Mouse (Mus musculus): ENCODE data around the gene Sptssb. TPM values are rescaled to one million over a fixed set of nuclear protein-coding genes. Genes with fewer than 3 reads are reported as not detected.

Gene Sptssb
- total and polyA plus RNA-seq, 3 experiments: not detected

- Histone ChIP-seq H3K27ac (ENCODE audit: insufficient read depth, low read depth) (no peak overlapping the region), H3K4me3 (replicated peaks in 1 of 3; ENCODE audit: low read depth in 2 of 3, low read length in 2 of 3, poor library complexity in 1 of 3) (no peak overlapping the region), H3K4me2 (ENCODE audit: insufficient read depth, low read depth, poor library complexity, severe bottlenecking) (no peak overlapping the region), H3K27me3 (replicated peaks) (no peaks in the 10 kb centered on the region), H3K4me1 (ENCODE audit: control insufficient read depth in 1 of 2, insufficient read depth in 2 of 2) (peaks cover 0 to 6% of the 10 kb centered on the region in 2 experiments; a peak in 2 of 4 replicates), H3K36me3 (replicated peaks in 1 of 2; ENCODE audit: control insufficient read depth in 1 of 2, insufficient read depth in 1 of 2, low read length in 1 of 2) (no peaks in the 10 kb centered on the region), H3K9me3 (replicated peaks; ENCODE audit: low read length) (no peaks in the 10 kb centered on the region), H3K79me2 (replicated peaks; ENCODE audit: control insufficient read depth, extremely low read depth, insufficient read depth, poor library complexity, severe bottlenecking) (no peaks in the 10 kb centered on the region), H3K9ac (ENCODE audit: insufficient read depth, low read depth) (no peak overlapping the region)
- no peak for DNase-seq (ENCODE audit: extremely low read depth)
- in situ Hi-C loops (cut with MboI; ENCODE audit: low pct_ligation_motif_present, low pct_unique_long_range_greater_than_20kb, low sequenced_read_pairs) (no loop called here), dilution Hi-C loops (cut with MboI; ENCODE audit: extremely low pct_ligation_motif_present, extremely low pct_unique_long_range_greater_than_20kb, low sequenced_read_pairs) (no loop called here)
- TF ChIP-seq EP300 (IDR thresholded peaks at IDR 0.05; ENCODE audit: low read length) (no peak), MAX (IDR thresholded peaks at IDR 0.05; ENCODE audit: low read length) (no peak)
Measured at GRCm38 (mm10) chr3:69871174-69871573, 11.4 kb upstream of the Sptssb start.

DNA sequence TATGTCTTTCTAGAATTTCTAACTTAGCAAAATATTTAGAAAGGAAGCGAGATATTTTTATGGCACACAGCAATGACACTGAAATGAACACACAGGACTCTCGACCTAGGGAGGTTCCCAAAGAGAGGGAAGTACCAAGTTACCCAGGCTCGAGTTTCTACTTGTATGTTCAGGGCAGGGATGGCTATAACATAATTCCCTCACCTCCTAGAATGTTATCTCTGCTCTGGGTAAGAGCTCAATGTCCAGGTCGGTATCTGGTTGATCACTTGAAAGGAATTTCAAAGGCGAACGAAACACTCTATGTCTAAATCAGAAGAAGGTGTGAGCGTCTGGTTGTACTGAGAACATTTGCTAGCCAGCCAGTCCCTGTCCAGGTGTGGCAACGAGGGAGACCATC, 10.0 kb upstream of the Sptssb start:
- Histone ChIP-seq H3K27me3 (replicated peaks) (no peaks in the 10 kb centered on the region), H3K79me2 (replicated peaks; ENCODE audit: control insufficient read depth, extremely low read depth, insufficient read depth, poor library complexity, severe bottlenecking) (no peaks in the 10 kb centered on the region), H3K9me3 (replicated peaks; ENCODE audit: low read length) (no peaks in the 10 kb centered on the region), H3K36me3 (replicated peaks in 1 of 2; ENCODE audit: control insufficient read depth in 1 of 2, insufficient read depth in 1 of 2, low read length in 1 of 2) (no peaks in the 10 kb centered on the region), H3K27ac (ENCODE audit: insufficient read depth, low read depth) (no peak overlapping the region), H3K4me2 (ENCODE audit: insufficient read depth, low read depth, poor library complexity, severe bottlenecking) (no peak overlapping the region), H3K9ac (ENCODE audit: insufficient read depth, low read depth) (no peak overlapping the region), H3K4me1 (ENCODE audit: control insufficient read depth in 1 of 2, insufficient read depth in 2 of 2) (peaks cover 0 to 6% of the 10 kb centered on the region in 2 experiments; a peak in 2 of 4 replicates), H3K4me3 (replicated peaks in 1 of 3; ENCODE audit: low read depth in 2 of 3, low read length in 2 of 3, poor library complexity in 1 of 3) (no peak overlapping the region)
- no peak for DNase-seq (ENCODE audit: extremely low read depth)
- dilution Hi-C loops (cut with MboI; ENCODE audit: extremely low pct_ligation_motif_present, extremely low pct_unique_long_range_greater_than_20kb, low sequenced_read_pairs): no loop called here
- in situ Hi-C loops (cut with MboI; ENCODE audit: low pct_ligation_motif_present, low pct_unique_long_range_greater_than_20kb, low sequenced_read_pairs): no loop called here
- no peak for TF ChIP-seq PAX5 (IDR thresholded peaks at IDR 0.05; ENCODE audit: low read length)
- no peak for TF ChIP-seq ZC3H11A (IDR thresholded peaks at IDR 0.05; ENCODE audit: low read depth, low read length)
- TF ChIP-seq MEF2A (IDR thresholded peaks at IDR 0.05; ENCODE audit: borderline replicate concordance, low read depth, low read length): no peak
- no peak for TF ChIP-seq MXI1 (IDR thresholded peaks at IDR 0.05; ENCODE audit: low read depth, low read length)
- no peak for TF ChIP-seq ZNF384 (IDR thresholded peaks at IDR 0.05; ENCODE audit: low read depth, low read length)
- TF ChIP-seq HCFC1 (IDR thresholded peaks at IDR 0.05; ENCODE audit: low read depth, low read length): no peak
- no peak for TF ChIP-seq MAX (IDR thresholded peaks at IDR 0.05; ENCODE audit: low read length)
- TF ChIP-seq TBP (conservative IDR thresholded peaks at IDR 0.05; ENCODE audit: low read depth, low read length): no peak
- no peak for TF ChIP-seq RCOR1 (conservative IDR thresholded peaks at IDR 0.05; ENCODE audit: low read depth, low read length)
- no peak for TF ChIP-seq SIN3A (IDR thresholded peaks at IDR 0.05; ENCODE audit: low read length)
- TF ChIP-seq RAD21 (IDR thresholded peaks at IDR 0.05; ENCODE audit: low read depth, low read length): no peak
- TF ChIP-seq E2F4 (IDR thresholded peaks at IDR 0.05; ENCODE audit: insufficient replicate concordance, low read depth, low read length): no peak
- TF ChIP-seq CHD2 (IDR thresholded peaks at IDR 0.05; ENCODE audit: low read length): no peak
- no peak for TF ChIP-seq NRF1 (IDR thresholded peaks at IDR 0.05; ENCODE audit: low read depth, low read length)
- TF ChIP-seq MAFK (IDR thresholded peaks at IDR 0.05; ENCODE audit: insufficient replicate concordance, low read length): no peak
- TF ChIP-seq USF1 (IDR thresholded peaks at IDR 0.05; ENCODE audit: low read depth, low read length): no peak

All from CH12.LX (cell line).